Mouse (Mus musculus) urinary bladder, postnatal 14 days (tissue): ENCODE measurements around the gene Ano8.

Experiments
- DNase-seq: peaks from one replicate; pipeline ENCODE4 v3.0.0; 2021; ENCODE audit warnings: low spot score

Gene Ano8

GRCm38 (mm10) chr8:71470913-71471255, 14.9 kb downstream of the Ano8 start:
- no peak for DNase-seq

- no peak for DNase-seq
These were observed 15.4 kb downstream of the Ano8 start for GRCm38 (mm10) chr8:71470146-71470912.

GRCm38 (mm10) chr8:71469411-71469810, 16.4 kb downstream of the Ano8 start:
- DNase-seq, result no peak

GRCm38 (mm10) chr8:71468916-71469315, 16.8 kb downstream of the Ano8 start, which contains the start of gene Dda1:
Gene Dda1, plus strand, starts transcription at chr8:71469199.
- DNase-seq, result peak; percentile 98

- DNase-seq, result no peak
These were observed 17.8 kb downstream of the Ano8 start for GRCm38 (mm10) chr8:71468001-71468400.

GRCm38 (mm10) chr8:71467201-71467600, 18.6 kb downstream of the Ano8 start:
- DNase-seq, result no peak

- no peak for DNase-seq
These were observed 19.6 kb downstream of the Ano8 start for GRCm38 (mm10) chr8:71466198-71466597.

GRCm38 (mm10) chr8:71465733-71466132, 20.0 kb downstream of the Ano8 start:
- no peak for DNase-seq

GRCm38 (mm10) chr8:71464513-71465500, 21.0 kb downstream of the Ano8 start, which contains the start of gene Mrpl34:
Gene Mrpl34, plus strand, starts transcription at chr8:71464959.
- DNase-seq, result peak; percentile 97

GRCm38 (mm10) chr8:71463188-71464033, 22.4 kb downstream of the Ano8 start, which contains the start of gene Abhd8:
Gene Abhd8, minus strand, starts transcription at chr8:71463655.
- peak; percentile 97 for DNase-seq

- DNase-seq, result no peak
These were observed 23.0 kb downstream of the Ano8 start for GRCm38 (mm10) chr8:71462786-71463185.

- DNase-seq, result no peak
These were observed 23.6 kb downstream of the Ano8 start for GRCm38 (mm10) chr8:71462191-71462590.

GRCm38 (mm10) chr8:71461152-71461840, 24.5 kb downstream of the Ano8 start:
- DNase-seq, result no peak

- DNase-seq, result no peak
These were observed 25.0 kb downstream of the Ano8 start for GRCm38 (mm10) chr8:71460716-71461115.

GRCm38 (mm10) chr8:71457659-71458270, 28.0 kb downstream of the Ano8 start:
- no peak for DNase-seq

- no peak for DNase-seq
These were observed 28.9 kb downstream of the Ano8 start for GRCm38 (mm10) chr8:71456906-71457305.

- DNase-seq, result no peak
These were observed 31.1 kb downstream of the Ano8 start for GRCm38 (mm10) chr8:71454668-71455067.

GRCm38 (mm10) chr8:71452669-71453068, 33.1 kb downstream of the Ano8 start:
- no peak for DNase-seq

GRCm38 (mm10) chr8:71451777-71452176, 34.0 kb downstream of the Ano8 start:
- no peak for DNase-seq

GRCm38 (mm10) chr8:71451337-71451736, 34.4 kb downstream of the Ano8 start:
- DNase-seq, result no peak

- DNase-seq, result no peak
These were observed 40.7 kb downstream of the Ano8 start for GRCm38 (mm10) chr8:71445096-71445495.
